Mouse (Mus musculus): Measurements from ENCODE around the gene Trabd2b. TPM values are rescaled to one million over a fixed set of nuclear protein-coding genes. Genes with fewer than 3 reads are reported as not detected.
A peak's percentile ranks its signal among the peaks of the same experiment; 100 is the strongest.

Gene Trabd2b
- polyA plus RNA-seq, 1 experiment, result 1.6 TPM

GRCm38 (mm10) chr4:114459591-114459990 is 53.1 kb downstream of the Trabd2b start:
- H3K27me3 ChIP-seq (ENCODE audit: control insufficient read depth, insufficient read depth, low read length), result no peaks in the 10 kb centered on the region
- H3K4me1 ChIP-seq (ENCODE audit: control insufficient read depth, insufficient read depth, low read length), result no peaks in the 10 kb centered on the region; the same call in 1 of the 2 replicates
- no peak overlapping the region for H3K4me3 ChIP-seq (ENCODE audit: control insufficient read depth, low read depth, low read length)
- peak overlapping the region; percentile 53; the same call in 1 of the 2 replicates for H3K27ac ChIP-seq (ENCODE audit: control insufficient read depth, insufficient read depth, low read depth, low read length)
- TF ChIP-seq POLR2A (IDR thresholded peaks at IDR 0.05; ENCODE audit: control insufficient read depth, low read depth, low read length) (no peak), CTCF (IDR thresholded peaks at IDR 0.05; ENCODE audit: control insufficient read depth, insufficient read depth, insufficient replicate concordance, low read depth, low read length) (no peak)
- no peaks in the 10 kb centered on the region for H3K36me3 ChIP-seq (ENCODE audit: control insufficient read depth, insufficient read depth, low read length)

DNA sequence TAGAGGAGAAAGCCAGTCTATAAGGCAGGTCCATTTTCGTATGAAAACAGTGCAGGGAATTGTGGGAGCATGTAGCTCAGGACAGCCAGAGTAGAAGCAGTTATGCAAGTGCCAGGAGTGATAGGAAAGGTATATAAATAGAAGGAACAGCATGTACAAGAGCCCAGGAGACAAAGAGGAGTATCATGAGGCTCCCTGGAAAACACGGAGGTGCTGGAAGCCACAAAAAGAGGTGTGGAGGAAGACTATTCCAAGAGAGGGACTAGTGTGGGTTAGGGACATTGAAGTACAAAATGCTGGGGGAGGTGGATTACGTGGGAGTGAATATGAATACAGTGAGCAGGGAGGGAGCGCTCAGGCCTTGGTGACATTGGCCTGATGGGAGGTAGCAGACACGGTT is 53.9 kb downstream of the Trabd2b start:
- Histone ChIP-seq H3K27me3 (ENCODE audit: control insufficient read depth, insufficient read depth, low read length) (no peaks in the 10 kb centered on the region), H3K36me3 (ENCODE audit: control insufficient read depth, insufficient read depth, low read length) (no peaks in the 10 kb centered on the region)
- TF ChIP-seq POLR2A (IDR thresholded peaks at IDR 0.05; ENCODE audit: control insufficient read depth, low read depth, low read length) (no peak), CTCF (IDR thresholded peaks at IDR 0.05; ENCODE audit: control insufficient read depth, insufficient read depth, insufficient replicate concordance, low read depth, low read length) (no peak)

DNA sequence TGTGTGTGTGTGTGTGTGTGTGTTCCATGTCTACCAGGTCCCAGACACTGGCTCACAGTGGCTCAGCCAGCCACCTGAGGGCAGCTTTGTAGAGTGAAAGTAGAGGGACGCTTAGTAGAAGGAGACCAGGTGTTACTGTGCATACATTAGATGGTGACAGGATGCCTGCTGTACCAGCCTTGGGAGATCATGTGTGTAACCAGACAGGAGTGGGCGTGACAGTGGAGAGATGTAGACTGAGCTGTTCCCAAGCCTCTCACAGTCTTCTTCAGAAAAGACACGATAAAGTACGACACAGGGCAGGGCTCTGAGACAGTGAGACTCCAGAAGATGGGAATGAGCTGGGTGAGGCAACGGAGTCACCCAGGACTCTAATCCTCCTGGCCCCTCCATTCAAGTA is 54.6 kb downstream of the Trabd2b start:
- Histone ChIP-seq H3K27me3 (ENCODE audit: control insufficient read depth, insufficient read depth, low read length) (no peaks in the 10 kb centered on the region), H3K36me3 (ENCODE audit: control insufficient read depth, insufficient read depth, low read length) (no peaks in the 10 kb centered on the region), H3K27ac (ENCODE audit: control insufficient read depth, insufficient read depth, low read depth, low read length) (no peak overlapping the region), H3K4me3 (ENCODE audit: control insufficient read depth, low read depth, low read length) (no peak overlapping the region), H3K4me1 (ENCODE audit: control insufficient read depth, insufficient read depth, low read length) (no peaks in the 10 kb centered on the region; the same call in 1 of the 2 replicates)
- no peak for TF ChIP-seq CTCF (IDR thresholded peaks at IDR 0.05; ENCODE audit: control insufficient read depth, insufficient read depth, insufficient replicate concordance, low read depth, low read length)
- TF ChIP-seq POLR2A (IDR thresholded peaks at IDR 0.05; ENCODE audit: control insufficient read depth, low read depth, low read length), result no peak

More for the DNA sequence above, 53.9 kb downstream of the Trabd2b start:
- Histone ChIP-seq H3K27ac (ENCODE audit: control insufficient read depth, insufficient read depth, low read depth, low read length) (no peak overlapping the region), H3K4me1 (ENCODE audit: control insufficient read depth, insufficient read depth, low read length) (no peaks in the 10 kb centered on the region; the same call in 1 of the 2 replicates), H3K4me3 (ENCODE audit: control insufficient read depth, low read depth, low read length) (no peak overlapping the region)

DNA sequence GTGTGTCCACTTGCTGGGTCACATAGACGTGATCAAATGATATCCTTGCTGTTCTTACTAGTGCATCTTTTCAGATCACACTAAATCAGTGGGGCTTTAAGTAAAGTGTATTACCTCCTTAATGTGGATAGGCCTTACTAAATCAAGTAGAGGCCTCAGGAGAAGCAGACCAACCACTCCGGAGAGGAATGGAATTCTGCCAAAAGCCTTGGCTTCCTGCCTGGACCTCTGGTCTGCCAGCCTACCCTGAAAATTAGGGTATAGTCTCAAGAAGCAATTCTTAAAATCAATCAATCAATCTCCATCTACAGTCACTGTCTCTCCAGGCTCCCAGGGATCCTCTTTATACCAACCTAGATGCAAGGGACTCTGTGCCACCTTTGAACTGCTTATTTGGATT is 59.1 kb downstream of the Trabd2b start:
- Histone ChIP-seq H3K27me3 (ENCODE audit: control insufficient read depth, insufficient read depth, low read length) (no peaks in the 10 kb centered on the region), H3K27ac (ENCODE audit: control insufficient read depth, insufficient read depth, low read depth, low read length) (no peak overlapping the region), H3K4me1 (ENCODE audit: control insufficient read depth, insufficient read depth, low read length) (no peaks in the 10 kb centered on the region), H3K36me3 (ENCODE audit: control insufficient read depth, insufficient read depth, low read length) (no peaks in the 10 kb centered on the region), H3K4me3 (ENCODE audit: control insufficient read depth, low read depth, low read length) (no peak overlapping the region)
- TF ChIP-seq POLR2A (IDR thresholded peaks at IDR 0.05; ENCODE audit: control insufficient read depth, low read depth, low read length) (no peak), CTCF (IDR thresholded peaks at IDR 0.05; ENCODE audit: control insufficient read depth, insufficient read depth, insufficient replicate concordance, low read depth, low read length) (no peak)

- no peak for TF ChIP-seq POLR2A (IDR thresholded peaks at IDR 0.05; ENCODE audit: control insufficient read depth, low read depth, low read length)
- TF ChIP-seq CTCF (IDR thresholded peaks at IDR 0.05; ENCODE audit: control insufficient read depth, insufficient read depth, insufficient replicate concordance, low read depth, low read length), result no peak
- Histone ChIP-seq H3K27ac (ENCODE audit: control insufficient read depth, insufficient read depth, low read depth, low read length) (no peak overlapping the region), H3K36me3 (ENCODE audit: control insufficient read depth, insufficient read depth, low read length) (no peaks in the 10 kb centered on the region), H3K27me3 (ENCODE audit: control insufficient read depth, insufficient read depth, low read length) (no peaks in the 10 kb centered on the region), H3K4me1 (ENCODE audit: control insufficient read depth, insufficient read depth, low read length) (no peaks in the 10 kb centered on the region), H3K4me3 (ENCODE audit: control insufficient read depth, low read depth, low read length) (no peak overlapping the region)
Measured at GRCm38 (mm10) chr4:114467371-114468094, 61.0 kb downstream of the Trabd2b start.

GRCm38 (mm10) chr4:114468095-114468429 is 61.5 kb downstream of the Trabd2b start:
- no peak for TF ChIP-seq CTCF (IDR thresholded peaks at IDR 0.05; ENCODE audit: control insufficient read depth, insufficient read depth, insufficient replicate concordance, low read depth, low read length)
- no peak for TF ChIP-seq POLR2A (IDR thresholded peaks at IDR 0.05; ENCODE audit: control insufficient read depth, low read depth, low read length)

DNA sequence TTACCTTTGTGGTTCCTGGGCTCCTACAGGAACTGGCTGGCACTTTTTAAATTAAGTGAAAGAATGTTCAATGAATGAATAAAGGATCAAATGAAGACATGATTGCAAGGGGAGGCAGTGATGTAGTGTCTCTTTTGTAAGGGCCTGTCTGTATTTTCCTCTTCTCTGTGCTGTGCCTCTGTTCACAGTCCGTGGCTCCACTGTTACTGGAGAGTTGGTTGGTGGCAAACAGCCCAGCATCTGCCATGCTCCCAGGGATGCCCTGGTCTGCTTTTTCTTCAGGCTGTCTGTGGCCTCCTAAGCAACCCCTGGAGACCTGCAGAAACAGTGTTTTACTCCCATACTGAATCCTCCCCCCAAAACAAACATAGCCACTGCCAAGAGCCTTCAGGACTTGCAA is 63.4 kb downstream of the Trabd2b start:
- Histone ChIP-seq H3K36me3 (ENCODE audit: control insufficient read depth, insufficient read depth, low read length) (no peaks in the 10 kb centered on the region), H3K27ac (ENCODE audit: control insufficient read depth, insufficient read depth, low read depth, low read length) (no peak overlapping the region), H3K4me1 (ENCODE audit: control insufficient read depth, insufficient read depth, low read length) (no peaks in the 10 kb centered on the region), H3K27me3 (ENCODE audit: control insufficient read depth, insufficient read depth, low read length) (no peaks in the 10 kb centered on the region), H3K4me3 (ENCODE audit: control insufficient read depth, low read depth, low read length) (no peak overlapping the region)
- TF ChIP-seq CTCF (IDR thresholded peaks at IDR 0.05; ENCODE audit: control insufficient read depth, insufficient read depth, insufficient replicate concordance, low read depth, low read length) (no peak), POLR2A (IDR thresholded peaks at IDR 0.05; ENCODE audit: control insufficient read depth, low read depth, low read length) (no peak)

More at GRCm38 (mm10) chr4:114468095-114468429, 61.5 kb downstream of the Trabd2b start:
- Histone ChIP-seq H3K27me3 (ENCODE audit: control insufficient read depth, insufficient read depth, low read length) (no peaks in the 10 kb centered on the region), H3K27ac (ENCODE audit: control insufficient read depth, insufficient read depth, low read depth, low read length) (no peak overlapping the region), H3K36me3 (ENCODE audit: control insufficient read depth, insufficient read depth, low read length) (no peaks in the 10 kb centered on the region), H3K4me3 (ENCODE audit: control insufficient read depth, low read depth, low read length) (no peak overlapping the region), H3K4me1 (ENCODE audit: control insufficient read depth, insufficient read depth, low read length) (no peaks in the 10 kb centered on the region)

All from testis, adult 2 months (tissue).